Mouse (Mus musculus): ENCODE data around the gene Dcaf5. TPM values are rescaled to one million over a fixed set of nuclear protein-coding genes. Genes with fewer than 3 reads are reported as not detected.

Gene Dcaf5
- polyA plus RNA-seq, 1 experiment from 2014 or later, result 7.4 TPM

- Histone ChIP-seq H3K4me3 (ENCODE audit: low read depth, low read length) (no peak overlapping the region), H3K9ac (ENCODE audit: low read depth, low read length) (0 out of 2 replicates have a peak overlapping the region, but pooled peaks have one; percentile 11), H3K36me3 (ENCODE audit: control insufficient read depth, insufficient read depth) (no peaks in the 10 kb centered on the region), H3K27me3 (replicated peaks; ENCODE audit: control insufficient read depth, insufficient read depth, low read length) (no peaks in the 10 kb centered on the region), H3K4me2 (replicated peaks; ENCODE audit: low read depth) (no peak overlapping the region; the same call in 1 of the 2 replicates), H3K27ac (ENCODE audit: low read depth, low read length) (peak overlapping the region; percentile 68; the same call in 1 of the 2 replicates), H3K9me3 (ENCODE audit: control insufficient read depth) (no peaks in the 10 kb centered on the region), H3K4me1 (replicated peaks; ENCODE audit: control insufficient read depth, insufficient read depth, low read length) (peaks cover 14% of the 10 kb centered on the region)
- 19% methylated on average over 1 of the region's 1 CpGs for WGBS
- peak; percentile 60 for ATAC-seq
- no peak for TF ChIP-seq CTCF (IDR thresholded peaks at IDR 0.05; ENCODE audit: low read depth)
Measured at GRCm38 (mm10) chr12:80324785-80325131, 111.6 kb downstream of the Dcaf5 start.

- peak; percentile 65 for ATAC-seq
- peaks cover 10% of the 10 kb centered on the region for H3K4me1 ChIP-seq (replicated peaks; ENCODE audit: control insufficient read depth, insufficient read depth, low read length)
- no peak overlapping the region for H3K4me3 ChIP-seq (ENCODE audit: low read depth, low read length)
- 37% methylated on average over 9 of the region's 9 CpGs for WGBS
- H3K9me3 ChIP-seq (ENCODE audit: control insufficient read depth), result no peaks in the 10 kb centered on the region
- H3K27me3 ChIP-seq (replicated peaks; ENCODE audit: control insufficient read depth, insufficient read depth, low read length), result no peaks in the 10 kb centered on the region
- H3K9ac ChIP-seq (ENCODE audit: low read depth, low read length), result no peak overlapping the region
- H3K4me2 ChIP-seq (replicated peaks; ENCODE audit: low read depth), result no peak overlapping the region; the same call in 1 of the 2 replicates
- no peaks in the 10 kb centered on the region for H3K36me3 ChIP-seq (ENCODE audit: control insufficient read depth, insufficient read depth)
- TF ChIP-seq CTCF (IDR thresholded peaks at IDR 0.05; ENCODE audit: low read depth), result no peak
- peak overlapping the region; percentile 68 for H3K27ac ChIP-seq (ENCODE audit: low read depth, low read length)
Measured at GRCm38 (mm10) chr12:80324051-80324784, 112.2 kb downstream of the Dcaf5 start.

- H3K9ac ChIP-seq (ENCODE audit: low read depth, low read length), result no peak overlapping the region
- TF ChIP-seq CTCF (IDR thresholded peaks at IDR 0.05; ENCODE audit: low read depth), result peak; percentile 43; the same call in 1 of the 2 replicates
- H3K9me3 ChIP-seq (ENCODE audit: control insufficient read depth), result no peaks in the 10 kb centered on the region
- no peaks in the 10 kb centered on the region for H3K36me3 ChIP-seq (ENCODE audit: control insufficient read depth, insufficient read depth)
- H3K4me1 ChIP-seq (replicated peaks; ENCODE audit: control insufficient read depth, insufficient read depth, low read length), result peaks cover 10% of the 10 kb centered on the region
- H3K4me2 ChIP-seq (replicated peaks; ENCODE audit: low read depth), result no peak overlapping the region
- no peak overlapping the region for H3K27ac ChIP-seq (ENCODE audit: low read depth, low read length)
- ATAC-seq, result peak; percentile 5; the same call in 1 of the 2 replicates
- WGBS, result 61% methylated on average over 8 of the region's 8 CpGs
- H3K27me3 ChIP-seq (replicated peaks; ENCODE audit: control insufficient read depth, insufficient read depth, low read length), result no peaks in the 10 kb centered on the region
- H3K4me3 ChIP-seq (ENCODE audit: low read depth, low read length), result no peak overlapping the region
Measured at GRCm38 (mm10) chr12:80323371-80324050, 112.9 kb downstream of the Dcaf5 start.

GRCm38 (mm10) chr12:80322494-80322893, 113.9 kb downstream of the Dcaf5 start:
- Histone ChIP-seq H3K9ac (ENCODE audit: low read depth, low read length) (no peak overlapping the region), H3K4me2 (replicated peaks; ENCODE audit: low read depth) (no peak overlapping the region), H3K9me3 (ENCODE audit: control insufficient read depth) (no peaks in the 10 kb centered on the region), H3K36me3 (ENCODE audit: control insufficient read depth, insufficient read depth) (no peaks in the 10 kb centered on the region), H3K4me3 (ENCODE audit: low read depth, low read length) (no peak overlapping the region), H3K27me3 (replicated peaks; ENCODE audit: control insufficient read depth, insufficient read depth, low read length) (no peaks in the 10 kb centered on the region), H3K4me1 (replicated peaks; ENCODE audit: control insufficient read depth, insufficient read depth, low read length) (peaks cover 10% of the 10 kb centered on the region), H3K27ac (ENCODE audit: low read depth, low read length) (no peak overlapping the region)
- no peak for ATAC-seq
- 83% methylated on average over 6 of the region's 6 CpGs for WGBS
- no peak for TF ChIP-seq CTCF (IDR thresholded peaks at IDR 0.05; ENCODE audit: low read depth)

- Histone ChIP-seq H3K4me1 (replicated peaks; ENCODE audit: control insufficient read depth, insufficient read depth, low read length) (0 out of 2 replicates have a peak, but pooled peaks cover under 1% of the 10 kb centered on the region), H3K27me3 (replicated peaks; ENCODE audit: control insufficient read depth, insufficient read depth, low read length) (no peaks in the 10 kb centered on the region), H3K4me2 (replicated peaks; ENCODE audit: low read depth) (no peak overlapping the region), H3K4me3 (ENCODE audit: low read depth, low read length) (no peak overlapping the region), H3K9me3 (ENCODE audit: control insufficient read depth) (no peaks in the 10 kb centered on the region), H3K27ac (ENCODE audit: low read depth, low read length) (no peak overlapping the region), H3K9ac (ENCODE audit: low read depth, low read length) (no peak overlapping the region), H3K36me3 (ENCODE audit: control insufficient read depth, insufficient read depth) (no peaks in the 10 kb centered on the region)
- no peak for TF ChIP-seq CTCF (IDR thresholded peaks at IDR 0.05; ENCODE audit: low read depth)
- ATAC-seq, result peak; percentile 75
- WGBS, result 67% methylated on average over 2 of the region's 2 CpGs
Measured at GRCm38 (mm10) chr12:80319062-80319461, 117.3 kb downstream of the Dcaf5 start.

- H3K4me1 ChIP-seq (replicated peaks; ENCODE audit: control insufficient read depth, insufficient read depth, low read length), result no peaks in the 10 kb centered on the region
- no peak overlapping the region for H3K9ac ChIP-seq (ENCODE audit: low read depth, low read length)
- H3K4me3 ChIP-seq (ENCODE audit: low read depth, low read length), result no peak overlapping the region
- no peak for TF ChIP-seq CTCF (IDR thresholded peaks at IDR 0.05; ENCODE audit: low read depth)
- H3K27me3 ChIP-seq (replicated peaks; ENCODE audit: control insufficient read depth, insufficient read depth, low read length), result no peaks in the 10 kb centered on the region
- 82% methylated on average over 2 of the region's 2 CpGs for WGBS
- no peaks in the 10 kb centered on the region for H3K9me3 ChIP-seq (ENCODE audit: control insufficient read depth)
- H3K27ac ChIP-seq (ENCODE audit: low read depth, low read length), result no peak overlapping the region
- H3K4me2 ChIP-seq (replicated peaks; ENCODE audit: low read depth), result no peak overlapping the region
- no peaks in the 10 kb centered on the region for H3K36me3 ChIP-seq (ENCODE audit: control insufficient read depth, insufficient read depth)
- ATAC-seq, result no peak
Measured at GRCm38 (mm10) chr12:80315321-80315720, 121.1 kb downstream of the Dcaf5 start.
